Comparison of ENCODE assay signal across 8 mouse cellular contexts in genomic region chr14:46385701-46386477, GRCm38 (mm10). TPM values are rescaled to one million over a fixed set of nuclear protein-coding genes. Genes with fewer than 3 reads are reported as not detected.
DNase-seq lines count a peak whose midpoint lies in the region; ATAC-seq and TF ChIP-seq lines count a peak whose summit lies in the region.

No protein-coding gene starts in this region.

- no peak for ATAC-seq in embryonic facial prominence, embryonic 15.5 days (ENCODE audit: insufficient number of reproducible peaks, low FRiP score, low TSS enrichment, low read depth)
- ATAC-seq in intestine, embryonic 14.5 days (replicated peaks; ENCODE audit: low FRiP score, low TSS enrichment, low read depth): no peak
- ATAC-seq in lung, postnatal 0 days: no peak
- ATAC-seq in monocyte, adult 5-6 weeks (replicated peaks; ENCODE audit: insufficient number of reproducible peaks, low FRiP score, low TSS enrichment, poor library complexity, severe bottlenecking): no peak

- peaks cover 49% of the 10 kb centered on the region for H3K4me1 ChIP-seq in embryonic facial prominence, embryonic 15.5 days
- H3K4me1 ChIP-seq in intestine, embryonic 14.5 days (replicated peaks; ENCODE audit: control insufficient read depth, insufficient read depth, low read length): peaks cover 6% of the 10 kb centered on the region; the same call in 1 of the 2 replicates
- peaks cover 12% of the 10 kb centered on the region for H3K4me1 ChIP-seq in lung, postnatal 0 days (ENCODE audit: insufficient read depth, low read depth, low read length)

- H3K4me2 ChIP-seq in embryonic facial prominence, embryonic 15.5 days (replicated peaks): peak overlapping the region; percentile 75
- H3K4me2 ChIP-seq in intestine, embryonic 14.5 days (ENCODE audit: low read length): peak overlapping the region; percentile 73
- H3K4me2 ChIP-seq in lung, postnatal 0 days (replicated peaks; ENCODE audit: low read depth, low read length): peak overlapping the region; percentile 60

- H3K36me3 ChIP-seq in embryonic facial prominence, embryonic 15.5 days: peaks cover 8% of the 10 kb centered on the region; the same call in 1 of the 2 replicates
- peaks cover 25% of the 10 kb centered on the region for H3K36me3 ChIP-seq in intestine, embryonic 14.5 days (ENCODE audit: control insufficient read depth, insufficient read depth, low read length)
- no peaks in the 10 kb centered on the region for H3K36me3 ChIP-seq in lung, postnatal 0 days (ENCODE audit: insufficient read depth, low read length)

- TF ChIP-seq EP300 in lung, postnatal 0 days (IDR thresholded peaks at IDR 0.05): no peak

- H3K9me3 ChIP-seq in embryonic facial prominence, embryonic 15.5 days (replicated peaks): no peaks in the 10 kb centered on the region
- H3K9me3 ChIP-seq in intestine, embryonic 14.5 days (ENCODE audit: control insufficient read depth, low read length): no peaks in the 10 kb centered on the region
- H3K9me3 ChIP-seq in lung, postnatal 0 days (ENCODE audit: low read length): no peaks in the 10 kb centered on the region

- peaks cover 22% of the 10 kb centered on the region for H3K27me3 ChIP-seq in embryonic facial prominence, embryonic 15.5 days
- H3K27me3 ChIP-seq in intestine, embryonic 14.5 days (replicated peaks; ENCODE audit: control insufficient read depth, insufficient read depth, low read length): peaks cover 27% of the 10 kb centered on the region
- no peaks in the 10 kb centered on the region for H3K27me3 ChIP-seq in lung, postnatal 0 days (replicated peaks; ENCODE audit: insufficient read depth, low read length)

- under 1% methylated on average over 39 of the region's 39 CpGs for WGBS in embryonic facial prominence, embryonic 15.5 days
- WGBS in intestine, embryonic 14.5 days: 1% methylated on average over 39 of the region's 39 CpGs
- 2% methylated on average over 39 of the region's 39 CpGs for WGBS in lung, postnatal 0 days

- peak overlapping the region; percentile 63 for H3K4me3 ChIP-seq in embryonic facial prominence, embryonic 15.5 days (replicated peaks)
- H3K4me3 ChIP-seq in intestine, embryonic 14.5 days (ENCODE audit: low read depth, low read length): peak overlapping the region; percentile 60
- peak overlapping the region; percentile 60 for H3K4me3 ChIP-seq in lung, postnatal 0 days (ENCODE audit: low read depth, low read length)

- DNase-seq in adrenal gland, postnatal 14 days: peak; percentile 18
- DNase-seq in adrenal gland, adult 18-20 months (ENCODE audit: low spot score in 2 of 2): no peak
- DNase-seq in intestine, embryonic 14.5 days (ENCODE audit: low spot score): peak; percentile 72
- DNase-seq in lung, postnatal 0 days (ENCODE audit: low spot score): peak; percentile 45
- DNase-seq in urinary bladder, adult 2 months (ENCODE audit: low spot score): no peak
- no peak for DNase-seq in urinary bladder, postnatal 36 days (ENCODE audit: low spot score in 2 of 2)

- peak overlapping the region; percentile 76 for H3K27ac ChIP-seq in embryonic facial prominence, embryonic 15.5 days (replicated peaks)
- peak overlapping the region; percentile 91 for H3K27ac ChIP-seq in intestine, embryonic 14.5 days (ENCODE audit: low read depth)
- H3K27ac ChIP-seq in lung, postnatal 0 days (ENCODE audit: low read length): peak overlapping the region; percentile 89; the same call in 1 of the 2 replicates

- H3K9ac ChIP-seq in embryonic facial prominence, embryonic 15.5 days: peak overlapping the region; percentile 41
- H3K9ac ChIP-seq in intestine, embryonic 14.5 days (ENCODE audit: low read length): peak overlapping the region; percentile 63
- H3K9ac ChIP-seq in lung, postnatal 0 days (replicated peaks; ENCODE audit: low read depth): peak overlapping the region; percentile 39

- no peak for TF ChIP-seq CTCF in lung, postnatal 0 days (IDR thresholded peaks at IDR 0.05)

RNA-seq across cellular contexts. Expression of gene Bmp4, which starts 4.6 kb away (rescaled TPM):
- 6.2 and 9.4 TPM in 2 replicates for total RNA-seq in adrenal gland, postnatal 14 days (2021)
- total RNA-seq in adrenal gland, adult 18-20 months (2021): 10 to 100 TPM in 1 of 2 experiments, 1 to 10 TPM in 1; 7.4 to 16.3 TPM
- polyA plus RNA-seq in embryonic facial prominence, embryonic 15.5 days (2015; fragmentation: Nextera tagmentation; extraction: Ambion mirVana): 40.1 and 42.7 TPM in 2 replicates
- polyA plus RNA-seq in intestine, embryonic 14.5 days (2014; fragmentation: Nextera tagmentation; extraction: Ambion mirVana): 62.9 and 71.5 TPM in 2 replicates
- polyA plus RNA-seq in lung, postnatal 0 days (2015; fragmentation: Nextera tagmentation; extraction: Ambion mirVana): 34.3 and 42.7 TPM in 2 replicates
- not detected in 3 replicates for total RNA-seq in monocyte, adult 5-6 weeks (2017)
- 115 and 166 TPM in 2 replicates for polyA plus RNA-seq in urinary bladder, adult 2 months (2012; rRNA removed)

RNA-seq across cellular contexts. Expression of gene Gm15217, which starts 6.7 kb away (rescaled TPM):
- total RNA-seq in adrenal gland, postnatal 14 days (2021): not detected in 2 replicates
- total RNA-seq in adrenal gland, adult 18-20 months (2021): not detected
- polyA plus RNA-seq in embryonic facial prominence, embryonic 15.5 days (2015; fragmentation: Nextera tagmentation; extraction: Ambion mirVana): not detected in 2 replicates
- polyA plus RNA-seq in intestine, embryonic 14.5 days (2014; fragmentation: Nextera tagmentation; extraction: Ambion mirVana): 0.69 and 1.2 TPM in 2 replicates
- polyA plus RNA-seq in lung, postnatal 0 days (2015; fragmentation: Nextera tagmentation; extraction: Ambion mirVana): 0.76 and 0.93 TPM in 2 replicates
- total RNA-seq in monocyte, adult 5-6 weeks (2017): not detected in 3 replicates
- not detected in 2 replicates for polyA plus RNA-seq in urinary bladder, adult 2 months (2012; rRNA removed)

Comparison
In these comparisons a context has a peak if more than half of its experiments do, and no peak if none do; other contexts are left out.
1. DNase-seq: peak in adrenal gland, postnatal 14 days (single experiment), intestine, embryonic 14.5 days (single experiment) and lung, postnatal 0 days (single experiment); none in adrenal gland, adult 18-20 months (0 of 2), urinary bladder, adult 2 months (single experiment) and urinary bladder, postnatal 36 days (0 of 2).
2. Peak in every context shown above with its lines, with median percentiles within 50 percentile points of each other: H3K27ac ChIP-seq, H3K4me2 ChIP-seq, H3K4me3 ChIP-seq and H3K9ac ChIP-seq.